Mouse (Mus musculus) myocyte (in vitro differentiated cells): ENCODE measurements around the gene Rpl10a. TPM values are rescaled to one million over a fixed set of nuclear protein-coding genes. Genes with fewer than 3 reads are reported as not detected.

ENCODE experiments used
- H3K27me3 ChIP-seq: one replicate; pipeline ENCODE4 v1.6.1; 2011; ENCODE audit not compliant: control insufficient read depth, insufficient read depth, insufficient read length
- H3K36me3 ChIP-seq: one replicate; pipeline ENCODE4 v1.6.1; 2011; ENCODE audit not compliant: control insufficient read depth, insufficient read depth
- H3K4me2 ChIP-seq: one replicate; pipeline ENCODE4 v1.6.1; 2011; ENCODE audit warnings: low read depth, control low read depth
- H3K4me3 ChIP-seq: one replicate; pipeline ENCODE4 v1.5.1; 2011; ENCODE audit warnings: mild to moderate bottlenecking, control low read depth, moderate library complexity
- H3K79me2 ChIP-seq: one replicate; pipeline ENCODE4 v1.6.1; 2011; ENCODE audit not compliant: control insufficient read depth, insufficient read depth
- H3ac ChIP-seq: one replicate; pipeline ENCODE4 v1.6.1; 2011; ENCODE audit not compliant: control insufficient read depth, insufficient read length
- CEBPB ChIP-seq: IDR thresholded peaks from 2 replicates; pipeline ENCODE4 v1.6.1; 2011; ENCODE audit warnings: mild to moderate bottlenecking, moderate library complexity; ENCODE audit not compliant: poor library complexity, insufficient read depth, severe bottlenecking
- E2F4 ChIP-seq: IDR thresholded peaks from one replicate; pipeline ENCODE4 v1.6.1; 2011; ENCODE audit warnings: mild to moderate bottlenecking, control low read depth, moderate library complexity; ENCODE audit not compliant: insufficient read depth
- MAX ChIP-seq: IDR thresholded peaks from one replicate; pipeline ENCODE4 v1.6.1; 2011; ENCODE audit warnings: low read depth, mild to moderate bottlenecking, control low read depth
- MYOD1 ChIP-seq, 3 experiments: IDR thresholded peaks; one replicate each; pipeline ENCODE4 v1.6.1; 2011; ENCODE audit warnings: control low read depth in 2 of 3, low read depth in 2 of 3, mild to moderate bottlenecking in 2 of 3, moderate library complexity in 1 of 3; ENCODE audit not compliant: insufficient read length in 2 of 3, control insufficient read depth in 1 of 3
- MYOG ChIP-seq, 3 experiments: IDR thresholded peaks; one replicate each; pipeline ENCODE4 v1.6.1; 2011; ENCODE audit warnings: control low read depth in 2 of 3, low read depth in 2 of 3, mild to moderate bottlenecking in 2 of 3; ENCODE audit not compliant: insufficient read length in 2 of 3, control insufficient read depth in 1 of 3, insufficient read depth in 1 of 3
- POLR2A ChIP-seq: IDR thresholded peaks from one replicate; pipeline ENCODE4 v1.6.1; 2011; ENCODE audit warnings: low read depth, mild to moderate bottlenecking, control low read depth, moderate library complexity; ENCODE audit not compliant: insufficient read length
- POLR2AphosphoS2 ChIP-seq: IDR thresholded peaks from one replicate; pipeline ENCODE4 v1.6.1; 2011; ENCODE audit warnings: low read depth, control low read depth; ENCODE audit not compliant: insufficient read length
- REST ChIP-seq: IDR thresholded peaks from one replicate; pipeline ENCODE4 v1.6.1; 2011; ENCODE audit warnings: mild to moderate bottlenecking, control low read depth, moderate library complexity; ENCODE audit not compliant: insufficient read depth, insufficient read length
- SRF ChIP-seq: IDR thresholded peaks from one replicate; pipeline ENCODE4 v1.6.1; 2011; ENCODE audit warnings: low read depth; ENCODE audit not compliant: control insufficient read depth, insufficient read length
- TCF12 ChIP-seq: IDR thresholded peaks from one replicate; pipeline ENCODE4 v1.6.1; 2011; ENCODE audit warnings: mild to moderate bottlenecking, control low read depth; ENCODE audit not compliant: poor library complexity, insufficient read depth, severe bottlenecking
- TCF3 ChIP-seq: IDR thresholded peaks from one replicate; pipeline ENCODE4 v1.6.1; 2011; ENCODE audit warnings: low read depth, control low read depth; ENCODE audit not compliant: insufficient read length
- USF1 ChIP-seq: IDR thresholded peaks from one replicate; pipeline ENCODE4 v1.6.1; 2011; ENCODE audit warnings: low read depth, mild to moderate bottlenecking, control low read depth, moderate library complexity
- polyA plus RNA-seq: library from polyadenylated mRNA; unstranded; fragments of >200 nt; fragmentation: generic; extraction: Trizol; gene quantifications from one replicate; pipeline ENCODE4 v1.2.1, GENCODE M21; 2012; ENCODE audit warnings: missing spikeins

The Rpl10a gene
- polyA plus RNA-seq, 1 experiment = 2,984 TPM

DNA sequence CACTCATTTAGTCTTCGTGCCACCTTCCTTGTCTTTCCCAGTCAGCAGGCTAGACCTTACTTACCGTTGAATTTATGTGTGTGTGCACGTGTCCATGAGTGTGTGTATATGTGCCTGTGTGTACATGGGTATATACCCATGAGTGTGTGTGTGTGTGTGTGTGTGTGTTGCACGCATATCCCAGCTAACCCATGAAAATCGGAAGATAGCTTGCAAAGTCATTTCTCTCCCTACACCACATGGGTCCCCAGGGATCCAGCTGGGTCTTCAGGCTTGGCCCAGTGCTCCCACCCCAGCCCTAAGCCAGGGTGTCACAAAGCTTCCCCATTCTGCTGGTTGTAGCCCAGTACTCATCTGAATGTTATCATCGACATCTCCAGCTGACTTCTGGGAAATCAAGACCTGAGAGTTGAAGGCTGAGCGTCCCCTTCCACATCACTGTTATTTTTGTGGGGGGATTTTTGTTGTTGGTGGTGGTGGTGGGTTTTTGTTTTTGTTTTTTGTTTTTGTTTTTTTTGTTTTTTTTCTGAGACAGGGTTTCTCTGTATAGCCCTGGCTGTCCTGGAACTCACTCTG, 46.3 kb upstream of the Rpl10a start:
- Histone ChIP-seq H3K36me3 (no peaks in the 10 kb centered on the region), H3K4me3 (no peak overlapping the region), H3K27me3 (no peaks in the 10 kb centered on the region), H3K4me2 (no peak overlapping the region), H3ac (no peak overlapping the region), H3K79me2 (peaks cover 6% of the 10 kb centered on the region)
- TF ChIP-seq USF1 = no peak
- no peak for TF ChIP-seq CEBPB
- TF ChIP-seq MYOG (IDR thresholded peaks at IDR 0.05; ENCODE audit: control insufficient read depth in 1 of 3, insufficient read depth in 1 of 3, insufficient read length in 2 of 3, low read depth in 2 of 3) = no peak
- no peak for TF ChIP-seq POLR2A
- TF ChIP-seq SRF = no peak
- TF ChIP-seq MAX = no peak
- TF ChIP-seq TCF3 = no peak
- TF ChIP-seq MYOD1 (IDR thresholded peaks at IDR 0.05; ENCODE audit: control insufficient read depth in 1 of 3, insufficient read length in 2 of 3, low read depth in 2 of 3) = no peak
- no peak for TF ChIP-seq TCF12
- TF ChIP-seq POLR2AphosphoS2 = no peak
- TF ChIP-seq REST = no peak
- no peak for TF ChIP-seq E2F4

- H3K4me2 ChIP-seq = no peak overlapping the region
- H3K27me3 ChIP-seq = no peaks in the 10 kb centered on the region
- no peak for TF ChIP-seq MYOD1 (IDR thresholded peaks at IDR 0.05; ENCODE audit: control insufficient read depth in 1 of 3, insufficient read length in 2 of 3, low read depth in 2 of 3)
- no peak for TF ChIP-seq CEBPB
- TF ChIP-seq MAX = no peak
- TF ChIP-seq POLR2A = no peak
- TF ChIP-seq USF1 = no peak
- no peak for TF ChIP-seq POLR2AphosphoS2
- TF ChIP-seq E2F4 = no peak
- H3K79me2 ChIP-seq = peaks cover 6% of the 10 kb centered on the region
- no peak overlapping the region for H3K4me3 ChIP-seq
- H3K36me3 ChIP-seq = no peaks in the 10 kb centered on the region
- no peak overlapping the region for H3ac ChIP-seq
Observed at GRCm38 (mm10) chr17:28283199-28283598, 45.1 kb upstream of the Rpl10a start.

GRCm38 (mm10) chr17:28286133-28286532, 42.1 kb upstream of the Rpl10a start:
- Histone ChIP-seq H3K36me3 (no peaks in the 10 kb centered on the region), H3K79me2 (peaks cover 6% of the 10 kb centered on the region), H3K27me3 (no peaks in the 10 kb centered on the region), H3ac (no peak overlapping the region), H3K4me2 (no peak overlapping the region), H3K4me3 (no peak overlapping the region)
- TF ChIP-seq TCF12 (no peak), MAX (no peak), MYOD1 (IDR thresholded peaks at IDR 0.05; ENCODE audit: control insufficient read depth in 1 of 3, insufficient read length in 2 of 3, low read depth in 2 of 3) (no peak), USF1 (no peak), CEBPB (no peak), REST (no peak), POLR2A (no peak), POLR2AphosphoS2 (no peak), SRF (no peak)

- Histone ChIP-seq H3K36me3 (no peaks in the 10 kb centered on the region), H3K27me3 (no peaks in the 10 kb centered on the region), H3ac (no peak overlapping the region), H3K4me2 (no peak overlapping the region), H3K79me2 (peaks cover 6% of the 10 kb centered on the region), H3K4me3 (no peak overlapping the region)
- no peak for TF ChIP-seq SRF
- TF ChIP-seq MYOG (IDR thresholded peaks at IDR 0.05; ENCODE audit: control insufficient read depth in 1 of 3, insufficient read depth in 1 of 3, insufficient read length in 2 of 3, low read depth in 2 of 3) = no peak
- TF ChIP-seq USF1 = no peak
- TF ChIP-seq CEBPB = no peak
- no peak for TF ChIP-seq POLR2AphosphoS2
- no peak for TF ChIP-seq MYOD1 (IDR thresholded peaks at IDR 0.05; ENCODE audit: control insufficient read depth in 1 of 3, insufficient read length in 2 of 3, low read depth in 2 of 3)
- TF ChIP-seq POLR2A = no peak
- no peak for TF ChIP-seq MAX
Observed at GRCm38 (mm10) chr17:28286964-28287363, 41.3 kb upstream of the Rpl10a start.

DNA sequence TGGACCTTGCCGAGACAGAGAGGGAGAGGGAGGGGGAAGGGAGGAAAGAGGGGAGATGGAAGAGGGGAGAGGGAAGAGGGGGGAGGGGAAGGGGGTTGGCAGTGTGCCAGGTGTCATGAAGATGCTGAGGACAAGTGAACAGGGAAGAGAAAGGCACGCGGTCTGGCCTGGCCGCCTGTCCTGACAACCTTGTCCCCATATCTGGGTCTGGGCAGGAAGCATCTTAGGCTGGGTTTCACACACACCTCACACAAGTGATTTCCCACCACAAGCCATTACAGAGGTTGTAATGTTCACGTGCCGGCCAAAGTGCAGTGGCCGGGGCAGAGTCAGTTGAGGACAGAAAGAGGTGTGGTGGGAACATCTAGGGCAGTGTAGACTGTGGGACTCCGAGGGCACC, 40.7 kb upstream of the Rpl10a start:
- no peak for TF ChIP-seq TCF12
- TF ChIP-seq POLR2A = no peak
- TF ChIP-seq E2F4 = no peak
- TF ChIP-seq TCF3 = no peak
- no peak for TF ChIP-seq REST
- TF ChIP-seq MYOG (IDR thresholded peaks at IDR 0.05; ENCODE audit: control insufficient read depth in 1 of 3, insufficient read depth in 1 of 3, insufficient read length in 2 of 3, low read depth in 2 of 3) = no peak
- no peak for TF ChIP-seq POLR2AphosphoS2
- Histone ChIP-seq H3K4me2 (no peak overlapping the region), H3K36me3 (no peaks in the 10 kb centered on the region), H3K4me3 (no peak overlapping the region), H3ac (no peak overlapping the region), H3K79me2 (peaks cover 6% of the 10 kb centered on the region), H3K27me3 (no peaks in the 10 kb centered on the region)
